Mouse (Mus musculus): ENCODE data around the gene Edn2. TPM values are rescaled to one million over a fixed set of nuclear protein-coding genes. Genes with fewer than 3 reads are reported as not detected.

The Edn2 gene
- polyA plus RNA-seq, 1 experiment, result not detected

DNA sequence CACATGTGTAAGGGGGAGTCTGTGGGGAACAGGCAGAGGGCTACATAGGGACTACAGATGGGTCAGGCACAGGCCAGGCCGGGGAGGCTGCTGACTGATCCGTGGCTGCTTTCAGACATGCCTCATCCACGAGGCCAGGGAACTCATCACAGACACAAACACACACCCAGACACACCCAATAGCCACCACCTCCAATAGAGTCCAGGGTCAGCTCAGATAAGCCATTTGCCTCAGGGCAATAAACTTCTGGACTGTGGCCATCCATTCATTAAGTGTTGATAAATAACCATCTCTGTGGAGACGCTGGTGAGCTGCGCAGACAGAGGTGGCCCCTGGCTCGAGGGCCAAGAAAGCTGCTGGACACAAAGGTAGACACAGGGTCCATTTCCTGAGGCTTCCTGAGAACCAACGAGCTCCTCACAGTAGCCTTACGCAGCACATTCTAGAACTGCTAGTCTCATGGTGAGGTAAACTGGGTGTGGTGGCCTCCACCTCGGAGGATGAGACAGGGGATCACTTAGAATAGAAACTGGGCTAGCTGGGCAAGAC is 9.5 kb downstream of the Edn2 start:
- Histone ChIP-seq H3K36me3 (ENCODE audit: control insufficient read depth, insufficient read depth, low read length) (no peaks in the 10 kb centered on the region), H3K4me1 (ENCODE audit: control insufficient read depth, insufficient read depth, low read length) (no peaks in the 10 kb centered on the region), H3K27me3 (ENCODE audit: control insufficient read depth, insufficient read depth, low read length) (no peaks in the 10 kb centered on the region), H3K27ac (ENCODE audit: control insufficient read depth, insufficient read depth, low read depth, low read length) (no peak overlapping the region), H3K4me3 (ENCODE audit: control insufficient read depth, low read depth, low read length) (peak overlapping the region; percentile 38)
- TF ChIP-seq POLR2A (IDR thresholded peaks at IDR 0.05; ENCODE audit: control insufficient read depth, low read depth, low read length) (no peak), CTCF (IDR thresholded peaks at IDR 0.05; ENCODE audit: control insufficient read depth, insufficient read depth, insufficient replicate concordance, low read depth, low read length) (no peak)

DNA sequence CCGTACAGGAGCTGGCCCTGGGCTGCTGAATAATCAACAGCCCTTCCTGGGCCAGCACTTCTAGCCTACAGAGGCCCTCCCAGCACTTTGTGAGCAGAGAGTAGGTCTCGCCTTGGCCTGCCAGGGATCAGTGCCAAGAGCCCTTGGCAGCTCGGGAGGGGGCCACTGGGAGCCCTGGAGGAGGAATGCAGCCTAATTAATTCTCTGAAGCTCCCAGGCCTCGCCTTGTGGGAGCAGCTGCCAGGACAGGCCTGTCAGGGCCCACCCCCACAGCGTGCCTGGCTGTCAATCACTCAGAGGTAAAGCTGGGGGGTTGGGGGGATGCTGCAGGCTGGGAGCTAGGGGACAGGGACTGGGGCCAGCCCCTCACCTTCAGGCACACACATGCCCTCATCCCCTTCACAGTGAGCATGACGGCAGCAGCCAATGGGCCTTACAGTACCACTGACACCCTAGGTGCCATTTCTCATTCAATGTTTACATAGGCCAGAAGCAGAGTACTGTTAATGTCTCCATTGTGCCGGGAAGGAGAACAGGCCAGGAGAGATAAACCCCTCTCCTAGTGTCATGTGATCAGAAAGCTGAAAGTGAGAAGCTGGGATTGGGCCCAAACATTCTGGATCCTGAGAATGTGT is 11.2 kb downstream of the Edn2 start:
- H3K36me3 ChIP-seq (ENCODE audit: control insufficient read depth, insufficient read depth, low read length), result no peaks in the 10 kb centered on the region
- TF ChIP-seq CTCF (IDR thresholded peaks at IDR 0.05; ENCODE audit: control insufficient read depth, insufficient read depth, insufficient replicate concordance, low read depth, low read length) (no peak), POLR2A (IDR thresholded peaks at IDR 0.05; ENCODE audit: control insufficient read depth, low read depth, low read length) (no peak)
- H3K27ac ChIP-seq (ENCODE audit: control insufficient read depth, insufficient read depth, low read depth, low read length), result no peak overlapping the region
- H3K4me3 ChIP-seq (ENCODE audit: control insufficient read depth, low read depth, low read length), result peak overlapping the region; percentile 9; the same call in 1 of the 2 replicates
- H3K4me1 ChIP-seq (ENCODE audit: control insufficient read depth, insufficient read depth, low read length), result no peaks in the 10 kb centered on the region
- no peaks in the 10 kb centered on the region for H3K27me3 ChIP-seq (ENCODE audit: control insufficient read depth, insufficient read depth, low read length)

DNA sequence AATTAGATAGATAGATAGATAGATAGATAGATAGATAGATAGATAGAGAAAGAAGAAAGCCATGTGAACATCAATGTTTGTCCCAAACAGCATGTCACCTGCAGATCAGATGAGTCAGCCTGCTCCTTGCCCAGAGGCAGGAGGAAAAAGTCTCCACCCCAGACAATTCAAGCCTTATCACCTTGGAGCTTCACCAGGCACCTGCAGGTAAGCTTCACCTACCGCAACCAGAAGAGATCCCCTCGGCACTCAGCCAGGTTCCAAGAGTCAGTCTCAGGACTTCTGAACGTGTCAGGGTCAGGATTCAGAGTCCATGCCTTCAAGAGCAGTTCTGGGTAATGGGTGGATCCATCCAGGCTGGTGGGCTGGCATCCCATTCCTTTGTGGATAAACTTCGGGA is 18.1 kb downstream of the Edn2 start:
- Histone ChIP-seq H3K27me3 (ENCODE audit: control insufficient read depth, insufficient read depth, low read length) (no peaks in the 10 kb centered on the region), H3K4me1 (ENCODE audit: control insufficient read depth, insufficient read depth, low read length) (no peaks in the 10 kb centered on the region), H3K27ac (ENCODE audit: control insufficient read depth, insufficient read depth, low read depth, low read length) (no peak overlapping the region), H3K4me3 (ENCODE audit: control insufficient read depth, low read depth, low read length) (no peak overlapping the region), H3K36me3 (ENCODE audit: control insufficient read depth, insufficient read depth, low read length) (no peaks in the 10 kb centered on the region)
- TF ChIP-seq CTCF (IDR thresholded peaks at IDR 0.05; ENCODE audit: control insufficient read depth, insufficient read depth, insufficient replicate concordance, low read depth, low read length), result no peak
- TF ChIP-seq POLR2A (IDR thresholded peaks at IDR 0.05; ENCODE audit: control insufficient read depth, low read depth, low read length), result no peak

DNA sequence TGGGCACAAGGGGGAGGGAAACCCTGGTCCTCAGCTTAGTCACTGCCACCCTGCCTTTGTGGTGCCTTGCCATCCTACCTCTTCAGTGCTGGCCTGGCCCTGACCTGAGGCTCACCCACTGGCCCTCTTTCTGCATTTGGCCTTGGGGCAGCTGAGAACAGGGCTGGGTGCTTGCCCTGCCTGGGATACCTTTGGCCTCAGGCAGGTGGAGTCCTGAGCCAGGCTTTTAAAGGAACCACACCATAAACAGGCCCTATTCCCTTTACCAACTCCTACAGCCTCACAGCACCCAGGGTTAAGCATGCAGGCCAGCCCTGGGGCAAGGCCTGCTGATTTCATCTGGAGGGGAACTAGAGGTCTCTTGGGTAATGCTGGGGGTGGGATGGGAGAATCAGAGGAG is 19.5 kb downstream of the Edn2 start:
- no peak overlapping the region for H3K4me3 ChIP-seq (ENCODE audit: control insufficient read depth, low read depth, low read length)
- no peaks in the 10 kb centered on the region for H3K4me1 ChIP-seq (ENCODE audit: control insufficient read depth, insufficient read depth, low read length)
- no peaks in the 10 kb centered on the region for H3K36me3 ChIP-seq (ENCODE audit: control insufficient read depth, insufficient read depth, low read length)
- H3K27ac ChIP-seq (ENCODE audit: control insufficient read depth, insufficient read depth, low read depth, low read length), result no peak overlapping the region
- no peaks in the 10 kb centered on the region for H3K27me3 ChIP-seq (ENCODE audit: control insufficient read depth, insufficient read depth, low read length)
- TF ChIP-seq CTCF (IDR thresholded peaks at IDR 0.05; ENCODE audit: control insufficient read depth, insufficient read depth, insufficient replicate concordance, low read depth, low read length), result no peak
- TF ChIP-seq POLR2A (IDR thresholded peaks at IDR 0.05; ENCODE audit: control insufficient read depth, low read depth, low read length), result no peak

DNA sequence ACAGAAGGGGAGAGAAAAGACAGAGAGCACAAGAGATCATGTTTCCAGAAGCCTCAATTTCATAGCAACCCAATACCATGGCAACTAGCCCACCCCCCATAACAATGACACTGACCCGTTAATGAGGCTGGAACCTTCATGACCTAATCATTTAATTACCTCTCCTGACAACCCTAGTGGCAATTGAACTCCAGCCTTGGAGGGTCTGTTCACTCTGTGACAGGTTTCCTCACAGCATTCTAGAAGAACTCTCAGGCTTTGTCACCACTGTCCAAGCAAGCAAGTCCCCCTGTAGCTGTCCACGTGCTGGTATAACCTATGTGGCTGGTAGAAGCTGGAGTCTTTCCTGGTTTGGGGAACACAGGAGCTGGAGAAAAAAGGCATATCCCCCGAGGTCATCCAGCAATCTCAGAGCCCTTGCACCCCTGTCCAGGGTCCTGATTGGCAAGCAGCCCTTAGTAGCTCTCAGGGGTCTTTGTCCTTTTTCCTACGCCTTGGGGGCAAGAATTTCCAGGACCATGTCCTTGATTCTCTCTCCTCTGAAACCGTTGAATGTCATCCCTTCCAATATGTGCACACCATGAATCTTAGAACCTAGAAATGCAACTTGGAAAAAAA is 23.5 kb downstream of the Edn2 start:
- no peaks in the 10 kb centered on the region for H3K4me1 ChIP-seq (ENCODE audit: control insufficient read depth, insufficient read depth, low read length)
- H3K36me3 ChIP-seq (ENCODE audit: control insufficient read depth, insufficient read depth, low read length), result no peaks in the 10 kb centered on the region
- H3K27ac ChIP-seq (ENCODE audit: control insufficient read depth, insufficient read depth, low read depth, low read length), result no peak overlapping the region
- TF ChIP-seq POLR2A (IDR thresholded peaks at IDR 0.05; ENCODE audit: control insufficient read depth, low read depth, low read length) (no peak), CTCF (IDR thresholded peaks at IDR 0.05; ENCODE audit: control insufficient read depth, insufficient read depth, insufficient replicate concordance, low read depth, low read length) (no peak)
- H3K4me3 ChIP-seq (ENCODE audit: control insufficient read depth, low read depth, low read length), result no peak overlapping the region
- no peaks in the 10 kb centered on the region for H3K27me3 ChIP-seq (ENCODE audit: control insufficient read depth, insufficient read depth, low read length)

DNA sequence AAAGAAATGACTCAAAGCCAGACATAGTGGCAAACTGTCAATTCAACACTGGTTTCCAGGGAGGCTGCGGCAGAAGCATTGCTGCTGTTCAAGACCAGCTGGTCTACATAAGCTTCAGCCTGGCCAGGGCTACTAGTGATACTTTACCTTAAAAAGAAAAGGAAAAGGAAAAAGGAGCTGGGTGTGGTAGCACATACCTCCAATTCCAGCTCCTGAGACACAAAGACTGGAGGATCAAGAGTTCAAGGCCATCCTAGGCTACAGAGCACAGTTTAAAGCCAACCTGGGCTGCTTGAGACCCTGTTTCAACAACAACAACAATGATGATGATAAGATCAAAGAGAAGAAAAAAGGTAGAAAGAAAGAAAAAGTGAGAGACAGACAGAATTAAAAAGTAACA is 25.4 kb downstream of the Edn2 start:
- TF ChIP-seq CTCF (IDR thresholded peaks at IDR 0.05; ENCODE audit: control insufficient read depth, insufficient read depth, insufficient replicate concordance, low read depth, low read length), result no peak
- no peak for TF ChIP-seq POLR2A (IDR thresholded peaks at IDR 0.05; ENCODE audit: control insufficient read depth, low read depth, low read length)
- Histone ChIP-seq H3K36me3 (ENCODE audit: control insufficient read depth, insufficient read depth, low read length) (no peaks in the 10 kb centered on the region), H3K4me3 (ENCODE audit: control insufficient read depth, low read depth, low read length) (no peak overlapping the region), H3K27me3 (ENCODE audit: control insufficient read depth, insufficient read depth, low read length) (no peaks in the 10 kb centered on the region), H3K27ac (ENCODE audit: control insufficient read depth, insufficient read depth, low read depth, low read length) (no peak overlapping the region), H3K4me1 (ENCODE audit: control insufficient read depth, insufficient read depth, low read length) (no peaks in the 10 kb centered on the region)

DNA sequence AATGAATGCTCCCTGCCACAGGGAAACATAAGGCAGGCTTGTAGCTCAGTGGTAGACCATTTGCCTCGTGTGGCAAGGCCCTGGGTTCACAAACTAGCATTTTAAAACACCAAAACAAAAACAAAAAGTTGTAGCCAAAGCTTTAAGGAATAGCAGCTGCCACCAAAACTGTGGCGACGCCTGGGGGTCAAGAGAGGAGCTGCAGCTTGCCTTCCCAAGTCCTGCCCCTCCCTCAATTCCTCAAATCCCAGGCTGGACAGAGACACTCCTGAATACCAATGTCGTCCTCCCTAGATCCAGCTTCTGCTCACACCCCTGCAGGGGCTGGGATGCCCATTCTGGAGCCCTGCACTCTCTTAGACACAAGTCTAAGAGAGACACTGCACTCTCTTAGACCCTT is 25.9 kb downstream of the Edn2 start:
- peak; percentile 51; the same call in 1 of the 2 replicates for TF ChIP-seq CTCF (IDR thresholded peaks at IDR 0.05; ENCODE audit: control insufficient read depth, insufficient read depth, insufficient replicate concordance, low read depth, low read length)
- TF ChIP-seq POLR2A (IDR thresholded peaks at IDR 0.05; ENCODE audit: control insufficient read depth, low read depth, low read length), result no peak
- H3K4me1 ChIP-seq (ENCODE audit: control insufficient read depth, insufficient read depth, low read length), result no peaks in the 10 kb centered on the region
- no peak overlapping the region for H3K4me3 ChIP-seq (ENCODE audit: control insufficient read depth, low read depth, low read length)
- no peaks in the 10 kb centered on the region for H3K36me3 ChIP-seq (ENCODE audit: control insufficient read depth, insufficient read depth, low read length)
- no peaks in the 10 kb centered on the region for H3K27me3 ChIP-seq (ENCODE audit: control insufficient read depth, insufficient read depth, low read length)
- H3K27ac ChIP-seq (ENCODE audit: control insufficient read depth, insufficient read depth, low read depth, low read length), result no peak overlapping the region

Data from testis, adult 2 months (tissue).